Mouse (Mus musculus) layer of hippocampus, postnatal 14 days (tissue): ENCODE results near the gene Ppm1h. TPM values are rescaled to one million over a fixed set of nuclear protein-coding genes. Genes with fewer than 3 reads are reported as not detected.
"Not testable (repeated sequence)": the region's sequence is repeated elsewhere in the genome, so short reads cannot be mapped to it uniquely, and the experiment has no call there.

Experiments used
- DNase-seq, 2 experiments: peaks; one replicate each; pipeline ENCODE4 v3.0.0; 2021 to 2022; ENCODE audit warnings: low spot score in 2 of 2, mixed read lengths in 1 of 2
- total RNA-seq, 2 experiments: library from RNA; stranded (reverse); gene quantifications; 2 replicates each; pipeline ENCODE4 v1.2.3; 2021

Ppm1h gene
- total RNA-seq, 2 experiments from 2014 or later, result 73.7 to 78.3 TPM

DNA sequence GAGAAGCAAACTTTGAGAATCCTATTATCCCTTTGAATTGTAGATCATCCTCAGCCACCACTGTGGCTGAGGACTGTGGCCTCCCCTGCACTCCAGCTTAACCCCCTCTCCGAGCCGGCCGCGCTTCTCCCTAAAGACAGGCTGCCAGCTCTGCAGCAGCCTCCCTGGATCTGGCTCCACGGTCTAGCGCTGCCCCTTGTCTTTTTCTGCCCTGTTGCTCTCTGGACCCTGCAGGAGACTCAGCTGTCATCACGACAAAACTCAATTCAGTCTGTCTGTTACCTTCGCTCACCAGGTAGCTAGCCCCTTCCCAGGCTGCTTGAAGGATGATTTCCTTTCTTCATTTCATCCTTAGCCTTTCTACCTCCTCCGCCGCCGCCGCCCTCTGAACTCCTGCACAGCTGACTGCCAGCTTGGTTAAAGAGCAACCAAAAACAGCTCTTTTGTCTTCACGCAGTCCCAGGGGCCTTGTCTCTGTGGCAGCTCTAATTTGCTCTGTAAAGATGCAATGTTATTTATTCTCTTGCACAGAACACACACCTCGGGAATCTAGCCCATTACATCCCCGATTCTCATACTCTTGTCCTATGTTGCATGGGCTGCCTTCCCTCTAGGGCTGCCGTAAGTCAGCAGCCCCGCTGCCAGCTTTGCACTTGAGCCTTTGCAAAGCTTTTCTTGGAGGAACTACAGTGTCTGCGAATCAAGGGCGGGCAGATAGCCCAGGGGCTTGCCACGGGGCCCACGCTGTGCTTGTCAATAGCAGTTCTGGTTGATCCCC, 285.1 kb downstream of the Ppm1h start:
- peak in 1 of 2 experiments; percentile 31 for DNase-seq

DNA sequence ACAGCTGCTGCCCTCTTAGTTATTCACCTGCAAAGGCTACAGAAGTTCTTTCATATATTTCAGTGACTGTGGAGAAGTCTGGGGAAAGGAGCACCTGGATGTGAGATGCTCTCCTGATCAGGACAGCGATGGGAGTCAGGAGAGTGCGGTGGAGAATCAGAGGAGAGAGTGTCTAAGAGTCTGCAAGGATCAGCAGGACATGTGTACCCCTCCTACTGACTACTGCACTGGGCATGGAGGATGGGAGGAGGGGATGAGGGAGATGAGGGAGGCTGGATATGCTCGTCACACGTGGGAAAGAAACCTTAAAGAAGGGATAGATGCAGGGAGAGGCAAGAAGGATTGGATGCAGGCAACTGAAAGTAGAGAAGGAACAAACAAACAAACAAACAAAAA, 285.7 kb downstream of the Ppm1h start:
- DNase-seq, result no peak

GRCm38 (mm10) chr10:122965650-122966049, 287.1 kb downstream of the Ppm1h start:
- DNase-seq, result not testable (repeated sequence)

- no peak for DNase-seq
Measured at GRCm38 (mm10) chr10:122966421-122966820, 287.9 kb downstream of the Ppm1h start.

DNA sequence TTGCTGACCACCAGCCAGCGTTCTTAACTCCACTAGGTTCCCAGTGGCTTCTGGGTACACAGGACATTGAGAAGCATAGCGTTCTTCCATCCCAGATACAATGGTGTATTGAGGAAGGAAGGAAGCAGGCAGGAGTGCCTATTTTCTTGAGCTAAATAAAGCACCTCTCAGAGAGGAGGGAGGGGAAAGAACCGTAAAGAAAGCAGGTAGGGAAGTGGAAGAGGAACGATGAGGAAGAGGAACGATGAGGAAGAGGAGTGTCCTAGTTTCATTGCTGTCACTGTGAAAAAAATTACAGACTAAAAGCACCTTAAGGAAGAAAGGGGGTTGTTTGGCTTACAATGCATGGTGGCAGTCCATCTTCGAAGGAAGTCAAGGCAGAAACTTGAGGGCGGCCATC, 291.6 kb downstream of the Ppm1h start:
- no peak for DNase-seq

DNA sequence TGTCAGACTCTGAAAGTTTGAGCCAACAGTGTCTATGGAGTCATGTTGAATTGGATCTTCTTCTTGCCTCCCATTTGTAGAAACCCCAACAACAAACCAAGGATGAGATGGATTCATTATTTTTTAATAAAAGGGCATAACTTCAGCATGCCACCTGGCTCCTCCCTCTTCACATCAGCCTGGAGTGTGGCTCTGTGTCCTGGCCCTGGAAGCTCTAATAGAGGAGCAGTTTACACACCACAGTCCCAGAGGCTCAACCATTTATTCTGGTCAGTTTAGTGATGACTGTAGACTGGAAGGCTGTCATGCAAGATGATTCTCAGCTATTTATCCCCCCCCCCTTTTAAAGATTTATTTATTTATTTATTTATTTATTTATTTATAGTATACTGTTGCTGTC, 294.7 kb downstream of the Ppm1h start:
- no peak for DNase-seq

DNA sequence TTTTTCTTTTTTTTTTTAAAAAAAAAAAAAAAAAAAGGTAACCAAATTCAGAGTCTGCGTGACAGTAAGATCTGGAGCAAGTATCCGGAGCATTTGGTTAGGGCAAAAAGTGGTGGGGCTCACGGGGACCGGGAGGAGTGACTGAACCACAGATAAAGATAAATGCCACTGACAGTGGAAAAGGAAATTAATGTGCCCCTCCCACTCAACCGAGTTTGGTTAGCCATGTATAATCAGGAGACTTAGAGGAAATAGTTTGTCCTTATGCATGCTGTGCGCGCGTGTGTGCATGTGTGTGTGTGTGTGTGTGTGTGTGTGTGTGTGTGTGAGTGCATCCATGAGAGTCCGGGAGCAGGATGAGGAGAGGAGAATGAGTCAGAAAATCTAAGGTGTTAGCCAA, 297.5 kb downstream of the Ppm1h start:
- DNase-seq, result no peak

GRCm38 (mm10) chr10:122979356-122979755, 300.8 kb downstream of the Ppm1h start:
- DNase-seq, result no peak

DNA sequence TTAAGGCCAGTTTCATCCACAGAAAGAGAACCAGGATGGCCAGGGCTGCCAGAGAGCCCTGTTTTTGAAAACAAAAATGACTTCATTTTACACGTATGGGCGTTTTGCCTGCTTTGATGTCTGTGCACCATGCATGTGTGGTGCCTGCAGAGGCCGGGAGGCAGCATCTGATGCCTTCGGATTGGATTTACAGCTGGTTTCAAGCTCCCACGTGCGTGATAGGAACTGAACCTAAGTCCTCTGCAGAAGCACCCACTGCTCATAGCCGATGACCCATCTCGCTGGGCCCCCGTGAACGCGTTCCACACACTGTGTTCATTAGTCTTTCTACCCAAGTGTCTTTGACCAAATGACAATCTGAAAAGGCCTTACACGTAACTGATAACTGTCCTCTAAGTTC, 301.6 kb downstream of the Ppm1h start:
- DNase-seq, result no peak

- DNase-seq, result no peak
Measured at GRCm38 (mm10) chr10:122982909-122983578, 304.5 kb downstream of the Ppm1h start.

- DNase-seq, result no peak
Measured at GRCm38 (mm10) chr10:122983579-122984530, 305.3 kb downstream of the Ppm1h start.

GRCm38 (mm10) chr10:122984531-122985251, 306.1 kb downstream of the Ppm1h start:
- DNase-seq, result no peak

DNA sequence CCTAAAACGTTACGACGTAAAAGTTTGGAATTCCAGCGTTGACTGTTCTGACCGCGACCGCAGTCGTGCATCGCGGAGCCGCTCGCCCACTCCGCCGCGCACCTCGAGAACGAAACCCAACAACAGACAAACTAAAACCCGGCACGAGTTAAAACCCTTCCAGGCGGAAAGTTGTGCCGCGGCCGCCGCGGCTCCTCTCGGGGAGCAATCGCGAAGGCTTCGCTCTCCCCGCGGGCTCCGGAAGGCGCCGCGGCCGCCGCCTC, 306.6 kb downstream of the Ppm1h start:
- DNase-seq, result no peak

GRCm38 (mm10) chr10:122985515-122986319, 307.2 kb downstream of the Ppm1h start:
- peak; percentile 81 to 86 for DNase-seq

DNA sequence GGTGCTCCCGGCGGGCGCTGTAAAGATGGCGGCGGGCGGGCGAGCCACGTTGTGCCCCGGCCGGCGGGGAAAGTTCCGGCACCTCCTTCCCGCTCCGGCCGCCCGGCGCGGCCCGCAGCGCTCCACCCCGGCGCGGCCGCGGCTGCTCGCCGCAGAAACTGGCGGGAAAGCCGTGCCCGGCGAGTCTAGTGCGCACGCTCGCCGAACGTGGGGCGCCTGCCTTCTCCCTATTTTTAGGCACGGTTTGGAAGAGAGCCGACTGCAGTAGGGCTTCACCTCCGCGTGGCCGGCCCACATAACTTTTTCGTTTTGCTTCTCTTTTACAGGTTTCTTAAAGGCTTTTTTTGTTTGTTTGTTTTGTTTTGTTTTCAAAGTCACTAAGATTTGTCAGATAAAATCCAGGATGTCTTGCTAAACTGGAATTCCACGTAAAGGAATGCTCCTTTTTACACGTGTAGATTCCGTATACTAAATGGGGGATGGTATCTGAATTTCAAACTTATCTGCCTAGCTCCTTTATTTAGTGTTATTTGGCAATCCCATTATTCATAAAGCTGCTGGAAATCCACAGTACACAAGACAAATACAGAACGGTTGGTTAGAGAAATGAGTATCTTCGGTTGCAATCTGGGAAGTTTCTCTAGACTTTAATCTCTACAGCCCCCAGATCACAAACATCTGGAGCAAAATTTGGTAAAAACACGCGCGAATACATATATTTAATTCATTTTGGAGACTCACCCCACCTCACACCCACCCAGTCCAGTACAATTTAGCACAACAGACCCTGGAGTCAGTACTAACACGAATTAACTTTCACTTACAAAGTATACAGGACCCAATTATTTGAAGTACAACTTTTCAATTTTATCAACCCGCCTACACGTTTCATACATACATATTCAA, 308.0 kb downstream of the Ppm1h start:
- peak; percentile 70 to 76 for DNase-seq

DNA sequence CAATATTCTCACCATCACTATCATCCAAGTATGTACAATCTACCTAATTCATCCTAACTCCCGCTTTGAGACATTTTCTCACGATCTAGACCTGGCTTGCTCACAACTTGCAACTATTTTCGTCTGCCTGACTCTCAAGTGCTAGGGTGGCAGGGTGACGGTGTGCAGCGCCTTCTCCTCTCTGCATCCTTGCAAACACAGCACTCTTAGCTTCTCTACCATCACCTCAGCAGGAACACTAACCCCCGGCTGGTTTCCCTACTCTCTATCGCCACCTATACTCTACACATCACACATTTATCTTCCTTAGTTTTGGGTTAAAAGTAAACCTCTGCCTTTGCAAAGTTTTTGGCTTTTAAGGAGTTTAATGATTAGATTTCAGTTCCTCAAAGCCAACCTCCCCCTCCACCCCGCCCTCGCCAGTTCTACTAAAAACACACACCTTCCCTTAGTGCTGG, 309.1 kb downstream of the Ppm1h start:
- peak; percentile 34 to 65 for DNase-seq

DNA sequence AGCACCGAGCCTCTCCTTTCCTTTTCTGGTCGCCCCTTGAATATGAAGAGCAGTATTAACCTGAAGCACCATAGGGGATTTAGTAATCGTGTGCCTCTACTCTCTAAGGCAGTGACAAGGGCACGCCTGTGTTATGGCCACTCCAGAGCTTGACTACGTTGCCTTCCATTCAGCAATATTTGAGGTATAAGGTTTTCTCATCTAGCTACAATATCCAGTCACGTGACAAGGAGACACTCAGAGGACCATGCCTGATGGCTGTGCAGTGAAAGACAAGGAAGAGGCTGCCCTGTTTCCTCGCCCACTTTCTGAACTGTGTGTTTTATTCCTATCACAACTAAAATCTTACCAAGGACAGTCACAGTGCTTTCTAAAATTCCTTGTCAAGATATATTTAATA, 309.8 kb downstream of the Ppm1h start:
- DNase-seq, result no peak

- no peak for DNase-seq
Measured at GRCm38 (mm10) chr10:122989916-122990315, 311.4 kb downstream of the Ppm1h start.

GRCm38 (mm10) chr10:122990606-122991005, 312.0 kb downstream of the Ppm1h start:
- no peak for DNase-seq
